In the genomic region with DNA sequence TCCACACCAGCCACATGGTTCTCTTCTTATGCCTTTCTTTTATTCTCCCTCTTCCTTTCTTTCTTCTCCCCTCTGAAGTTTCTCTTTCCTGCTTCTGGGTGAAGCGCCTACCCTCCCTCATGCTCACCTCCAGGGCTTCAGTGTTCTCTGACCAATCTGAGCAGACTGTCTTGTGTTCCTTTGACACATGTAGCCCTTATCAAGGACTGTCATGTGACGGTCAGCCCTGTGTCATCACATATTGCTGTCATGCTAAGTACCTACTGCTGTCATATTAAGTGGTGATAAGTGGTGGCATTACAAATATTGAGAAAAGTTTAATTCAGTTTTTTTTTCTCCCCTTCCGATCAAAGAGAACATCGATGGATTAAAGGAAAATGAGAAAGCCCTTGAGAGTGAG, we compare ENCODE assay signal across 1 mouse cellular context.
TF ChIP-seq lines count a peak whose summit lies in the region.

No protein-coding gene starts in this region.

TF ChIP-seq in MEL, 35 proteins besides CTCF, POLR2A, EP300 and RAD21 (continued from another document):
- TF ChIP-seq E2F4 (IDR thresholded peaks at IDR 0.05; ENCODE audit: borderline replicate concordance, low read depth, low read length) = no peak
- no peak for TF ChIP-seq UBTF (IDR thresholded peaks at IDR 0.05; ENCODE audit: borderline replicate concordance, insufficient read depth, low read depth, low read length)
- no peak for TF ChIP-seq USF2 (IDR thresholded peaks at IDR 0.05; ENCODE audit: borderline replicate concordance in 1 of 2, insufficient read depth in 1 of 2, low read depth in 1 of 2, low read length in 2 of 2)
- TF ChIP-seq KAT2A (conservative IDR thresholded peaks at IDR 0.05; ENCODE audit: low read depth, low read length) = no peak
- TF ChIP-seq USF1 (IDR thresholded peaks at IDR 0.05; ENCODE audit: low read depth, low read length) = peak; percentile 66
- no peak for TF ChIP-seq CHD2 (IDR thresholded peaks at IDR 0.05; ENCODE audit: low read length)
